Mouse (Mus musculus): ENCODE data around the gene Sstr5. TPM values are rescaled to one million over a fixed set of nuclear protein-coding genes. Genes with fewer than 3 reads are reported as not detected.

The Sstr5 gene
- not detected for total RNA-seq (2021)

DNA sequence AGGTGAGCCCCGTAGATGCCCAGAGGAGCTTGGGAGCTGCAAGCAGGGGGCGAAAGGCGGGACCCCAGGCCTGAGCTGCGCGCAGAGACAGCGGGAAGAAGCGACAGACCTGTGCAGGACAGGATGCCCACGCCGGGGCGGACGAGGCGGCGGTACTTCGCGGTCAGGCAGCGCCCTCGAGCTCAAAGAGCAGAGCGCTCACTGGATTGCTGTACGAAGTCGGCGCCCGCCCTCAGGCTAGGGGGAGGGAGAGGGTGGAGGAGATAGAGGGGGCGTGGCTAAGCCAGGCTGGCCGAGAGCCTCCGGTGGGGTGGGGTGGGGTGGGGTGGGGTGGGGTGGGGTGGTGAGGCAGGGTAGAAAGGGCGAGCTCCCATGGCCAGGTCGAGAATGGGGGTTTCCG lies at the start of gene Sstr5:
Sstr5 (minus strand) TSS at position 276 of the 400 bp plus-strand sequence.
- DNase-seq = no peak
- intact Hi-C loops (cut with DNase I) = no loop called here

- DNase-seq = no peak
- intact Hi-C loops (cut with DNase I) = no loop called here
Observed at GRCm38 (mm10) chr17:25541768-25542167, 44.7 kb upstream of the Sstr5 start.

DNA sequence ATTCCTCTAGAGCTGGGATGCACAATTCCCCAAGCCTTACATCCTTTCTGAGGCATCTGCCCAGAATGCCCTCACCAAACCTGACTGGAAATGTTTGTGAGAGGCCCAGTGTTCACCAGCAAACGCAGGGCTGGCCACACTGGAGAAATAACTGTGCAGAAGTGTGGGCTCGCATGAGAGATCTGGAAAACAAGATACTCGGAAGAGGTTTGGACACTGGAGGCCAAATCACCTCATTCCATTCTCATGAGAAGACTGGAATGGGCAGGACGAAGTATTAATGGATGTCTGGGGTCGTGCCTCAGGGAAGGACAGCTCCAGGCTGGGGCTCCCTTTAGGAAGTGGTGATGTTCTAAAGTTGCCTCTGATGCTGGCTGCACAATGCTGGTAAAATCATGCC lies 43.6 kb upstream of the Sstr5 start:
- DNase-seq = no peak
- intact Hi-C loops (cut with DNase I) = no loop called here

DNA sequence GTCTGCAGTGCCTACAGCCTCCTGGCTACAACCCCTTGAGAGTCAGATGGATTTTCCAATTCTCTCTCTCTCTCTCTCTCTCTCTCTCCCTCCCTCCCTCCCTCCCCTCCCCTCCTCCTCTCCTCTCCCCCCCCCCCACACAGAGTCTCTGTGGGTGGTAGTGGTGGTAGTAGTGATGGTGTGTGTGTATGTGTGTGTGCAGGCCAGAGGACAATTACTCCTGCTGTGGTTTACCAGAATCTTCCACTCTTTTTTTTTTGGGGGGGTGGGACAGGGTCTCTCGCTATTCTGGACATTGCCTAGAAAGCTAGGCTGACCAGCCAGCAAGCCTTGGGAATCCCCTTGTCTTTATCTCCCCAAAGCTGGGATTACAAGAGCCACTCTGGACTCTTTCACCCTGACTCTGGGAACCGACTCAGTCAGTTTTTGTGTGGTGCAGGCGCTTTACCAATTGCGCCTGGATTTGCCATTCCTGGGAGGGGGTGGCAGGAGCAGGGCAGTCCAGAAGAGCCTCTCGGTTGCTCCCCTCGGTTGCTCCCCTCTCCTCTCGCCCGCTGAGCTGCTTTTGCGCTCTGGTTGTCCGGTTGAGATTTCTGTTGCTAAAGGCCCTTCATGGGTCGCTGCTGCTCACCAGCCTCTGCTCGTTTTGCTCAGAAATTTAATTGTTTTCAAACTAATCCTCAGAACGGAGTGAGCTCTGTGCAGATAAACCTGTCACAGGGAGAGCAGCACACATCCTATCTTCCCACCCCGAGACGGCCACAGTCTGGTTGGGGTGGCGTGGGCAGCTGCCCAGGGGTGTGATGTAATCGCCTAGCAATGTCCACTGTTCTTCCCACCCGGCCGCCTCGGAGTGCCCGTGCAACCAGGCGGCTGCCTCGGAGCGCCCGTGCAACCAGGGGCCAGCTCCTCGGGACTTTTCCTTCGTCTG lies 42.1 kb upstream of the Sstr5 start:
- intact Hi-C loops (cut with DNase I) = no loop called here
- peak; percentile 54 to 55 for DNase-seq

DNA sequence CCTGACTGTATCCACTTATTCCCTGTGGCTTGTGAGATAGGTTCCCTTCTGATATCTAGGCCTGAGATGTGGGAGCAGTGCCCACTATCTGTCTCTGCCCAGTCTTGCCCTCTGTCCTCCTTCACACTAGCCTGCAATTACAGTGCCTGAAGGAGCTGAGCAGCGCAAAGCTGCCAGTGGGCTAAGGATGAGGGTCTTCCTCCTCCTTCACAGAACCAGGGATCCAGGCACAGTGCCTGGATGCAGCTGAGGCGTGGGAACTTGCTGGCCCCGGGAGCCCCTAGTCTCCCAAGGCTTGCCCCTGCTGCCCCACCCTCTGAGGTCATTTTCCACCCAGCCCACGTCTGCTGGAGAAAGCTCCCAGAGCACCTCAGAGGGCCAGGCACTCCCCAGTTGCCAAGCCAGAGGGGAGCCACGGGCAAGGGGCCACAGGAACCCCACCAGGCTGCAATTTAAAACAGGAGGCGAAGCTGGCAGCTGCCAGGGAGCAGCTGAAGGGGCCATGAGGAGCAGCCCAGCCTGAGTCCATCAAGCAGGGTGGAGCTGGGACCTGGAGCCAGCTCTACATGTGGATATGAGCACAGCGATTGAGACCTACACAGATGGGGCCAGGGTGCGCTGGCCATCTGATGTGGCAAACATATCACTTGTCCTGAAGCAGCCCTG lies 33.4 kb upstream of the Sstr5 start:
- peak; percentile 11 to 22 for DNase-seq
- intact Hi-C loops (cut with DNase I) = no loop called here

DNA sequence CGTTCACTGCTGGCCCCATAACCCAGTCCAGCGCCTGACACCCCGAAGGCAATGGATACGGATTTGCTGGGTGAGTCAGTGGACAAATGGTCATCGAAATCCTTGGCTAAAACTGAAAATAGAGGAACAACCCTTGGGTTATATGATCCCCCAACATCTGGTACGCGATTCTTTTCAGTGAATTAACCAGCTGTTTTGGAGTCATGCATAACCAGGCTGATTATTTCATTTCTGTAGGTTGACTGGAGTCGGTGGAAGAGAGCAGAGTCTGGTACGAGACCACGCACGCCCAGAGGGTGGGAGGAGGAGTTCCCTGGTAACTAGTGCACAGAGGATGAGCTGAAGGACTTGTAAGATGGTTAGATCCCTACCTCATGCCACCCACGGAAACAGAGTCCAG lies 25.0 kb upstream of the Sstr5 start:
- intact Hi-C loops (cut with DNase I) = no loop called here
- DNase-seq = no peak

DNA sequence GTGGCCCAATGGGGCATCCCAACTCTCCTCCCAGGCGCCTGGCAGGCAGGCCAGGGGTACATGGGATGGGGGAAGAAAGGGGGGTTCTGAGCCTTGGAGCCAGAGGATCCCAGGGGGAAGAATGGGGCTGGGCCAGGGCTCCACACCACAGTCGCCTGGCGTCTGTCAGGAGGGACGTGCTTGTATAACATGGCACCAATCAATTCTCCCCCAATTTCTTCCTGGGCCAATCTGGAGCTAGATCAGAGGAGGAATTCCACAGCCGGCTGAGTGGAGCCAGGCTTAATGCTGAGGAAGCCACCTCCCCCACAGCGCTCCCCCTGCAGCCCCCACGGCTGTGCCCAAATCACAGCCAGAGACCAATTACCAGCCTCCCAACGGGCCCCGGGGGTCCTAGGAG lies 23.4 kb upstream of the Sstr5 start:
- no peak for DNase-seq
- intact Hi-C loops (cut with DNase I) = no loop called here

DNA sequence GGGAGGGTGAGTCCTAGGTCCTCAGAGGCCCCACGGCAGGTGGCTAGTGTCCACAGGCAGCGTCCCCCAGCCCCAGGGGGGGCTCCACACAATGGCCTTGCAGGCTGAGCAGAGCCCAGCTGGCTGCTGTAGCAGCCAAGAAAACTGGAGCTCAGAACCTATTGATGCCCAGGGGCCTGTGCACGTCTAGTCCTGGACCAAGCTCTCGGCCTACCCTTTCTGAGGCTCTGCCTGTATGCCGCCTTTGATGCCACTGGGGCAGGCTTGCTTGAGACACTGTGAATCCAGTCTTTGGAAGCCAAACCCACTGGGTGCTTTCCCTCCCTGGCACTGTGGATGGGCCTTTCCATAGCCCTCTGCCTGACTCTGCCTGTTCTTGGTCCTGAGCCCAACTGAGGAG lies 22.4 kb upstream of the Sstr5 start:
- DNase-seq = no peak
- intact Hi-C loops (cut with DNase I) = no loop called here

DNA sequence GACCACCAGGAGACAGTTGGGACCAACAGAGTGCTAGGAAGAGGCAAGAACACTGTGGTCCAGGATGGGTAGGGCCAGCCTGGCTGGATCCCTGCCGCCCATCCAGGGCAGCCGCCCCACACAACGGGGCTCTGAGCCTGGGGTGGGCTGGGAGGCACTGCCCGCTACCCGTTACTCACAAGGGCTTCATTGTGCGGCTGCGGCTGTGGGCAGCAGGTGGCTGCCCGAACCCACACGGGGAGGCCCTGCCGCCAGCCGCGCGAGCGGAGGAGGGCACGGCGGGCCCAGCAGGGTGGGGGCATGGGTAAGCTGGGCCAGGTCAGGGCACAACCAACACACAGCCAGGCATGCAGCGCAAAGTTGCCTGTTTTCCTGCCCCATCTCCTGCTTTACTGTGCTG lies 21.1 kb upstream of the Sstr5 start:
- intact Hi-C loops (cut with DNase I) = no loop called here
- DNase-seq = no peak

GRCm38 (mm10) chr17:25516315-25516714 lies 19.2 kb upstream of the Sstr5 start:
- intact Hi-C loops (cut with DNase I) = no loop called here
- no peak for DNase-seq

- no peak for DNase-seq
- intact Hi-C loops (cut with DNase I) = no loop called here
Observed at GRCm38 (mm10) chr17:25514055-25514454, 17.0 kb upstream of the Sstr5 start.

DNA sequence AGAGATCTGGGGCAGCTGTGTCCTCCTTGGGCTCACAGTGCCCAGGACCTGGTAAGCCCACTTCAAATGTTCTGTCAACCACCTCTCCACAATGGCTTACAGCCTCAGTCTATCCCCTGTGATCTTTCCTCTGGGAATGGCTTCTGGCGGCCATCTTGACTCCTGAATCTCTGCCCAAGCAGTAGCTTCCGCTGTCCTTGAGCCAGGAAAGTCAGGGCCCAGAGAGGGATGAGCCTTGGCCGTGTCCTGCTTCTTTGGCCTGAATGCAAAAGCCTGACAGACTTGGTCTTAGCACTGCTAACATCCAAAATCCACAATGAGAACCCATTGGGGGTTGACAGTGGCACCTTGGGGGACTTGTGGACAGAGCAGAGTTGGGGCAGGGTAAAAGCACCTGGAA lies 14.8 kb upstream of the Sstr5 start:
- DNase-seq = no peak
- intact Hi-C loops (cut with DNase I) = no loop called here

GRCm38 (mm10) chr17:25510074-25510830 lies 13.2 kb upstream of the Sstr5 start:
- DNase-seq = no peak

GRCm38 (mm10) chr17:25508860-25509577 lies 11.9 kb upstream of the Sstr5 start:
- intact Hi-C loops (cut with DNase I) = loop anchor here (10.0 kb wide), 1 partner anchor 186 kb away; no protein-coding TSS in a partner anchor
- DNase-seq = peak; percentile 35 to 54

More at GRCm38 (mm10) chr17:25510074-25510830, 13.2 kb upstream of the Sstr5 start:
- intact Hi-C loops (cut with DNase I) = no loop called here

GRCm38 (mm10) chr17:25507799-25508198 lies 10.7 kb upstream of the Sstr5 start:
- intact Hi-C loops (cut with DNase I) = loop anchor here (1.0 to 10.0 kb wide), 2 partner anchors 31 to 187 kb away; no protein-coding TSS in a partner anchor
- peak; percentile 67 to 70 for DNase-seq

DNA sequence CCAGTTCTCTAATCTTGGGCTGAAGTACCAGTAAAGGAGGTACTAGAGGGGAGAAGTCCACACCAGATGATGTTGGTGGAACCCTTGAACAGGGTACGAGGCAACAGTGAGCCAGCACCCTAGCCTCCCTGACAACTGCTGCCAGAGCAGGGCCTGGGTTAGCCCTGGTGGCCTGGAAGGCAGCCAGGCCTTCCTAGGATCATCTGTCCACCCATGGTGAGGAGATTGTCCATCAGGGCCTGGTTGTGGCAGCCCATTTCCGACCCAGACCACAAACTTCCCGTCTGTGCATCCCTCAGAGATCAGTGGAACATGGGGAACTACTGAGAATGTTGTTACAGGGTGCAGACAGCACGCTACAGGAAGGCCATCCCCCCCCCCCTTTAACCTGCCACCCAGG lies 5.5 kb upstream of the Sstr5 start:
- intact Hi-C loops (cut with DNase I) = loop anchor here (10.0 kb wide), 1 partner anchor 192 kb away; no protein-coding TSS in a partner anchor
- DNase-seq = no peak

GRCm38 (mm10) chr17:25482092-25482491 lies 15.0 kb downstream of the Sstr5 start:
- intact Hi-C loops (cut with DNase I) = no loop called here
- no peak for DNase-seq

DNA sequence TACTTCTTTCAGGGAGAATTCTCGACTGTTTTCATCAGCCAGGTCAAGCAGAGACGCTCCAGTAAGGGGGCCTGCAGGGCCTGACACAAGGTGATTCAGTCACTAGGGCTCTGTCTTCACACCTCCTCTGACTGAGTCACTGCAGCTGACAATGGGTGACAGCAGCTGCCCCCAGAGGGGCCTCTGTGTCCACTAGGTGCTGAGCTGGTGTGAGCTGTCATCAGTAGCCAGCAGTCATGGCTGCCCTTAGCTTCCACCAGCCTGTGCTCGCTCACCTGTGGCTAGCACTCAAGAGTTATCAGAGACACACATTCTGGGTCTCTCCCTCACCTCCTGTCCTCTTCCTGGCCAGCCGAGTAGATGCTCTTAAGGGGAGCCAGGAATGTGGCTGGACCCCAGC lies 16.3 kb downstream of the Sstr5 start:
- no peak for DNase-seq
- intact Hi-C loops (cut with DNase I) = no loop called here

GRCm38 (mm10) chr17:25480152-25480551 lies 16.9 kb downstream of the Sstr5 start:
- no peak for DNase-seq
- intact Hi-C loops (cut with DNase I) = no loop called here
